14 mouse cellular contexts compared by ENCODE assay signal in genomic region chr7:126952646-126953045, GRCm38 (mm10). TPM values are rescaled to one million over a fixed set of nuclear protein-coding genes. Genes with fewer than 3 reads are reported as not detected.
DNase-seq lines count a peak whose midpoint lies in the region; ATAC-seq and TF ChIP-seq lines count a peak whose summit lies in the region.
"Had no signal": no experiment of that assay in that cellular context is flagged by ENCODE, and none has a peak within 500 bp of the region (broad histone marks: within the 10 kb centered on the region; RNA-seq: fewer than 3 reads in every experiment).

No protein-coding gene starts in this region.

- H3K36me3 ChIP-seq in hindbrain, embryonic 14.5 days (replicated peaks; ENCODE audit: control insufficient read depth, insufficient read depth), result peaks cover 37% of the 10 kb centered on the region
- H3K36me3 ChIP-seq in midbrain, embryonic 14.5 days (ENCODE audit: control insufficient read depth, insufficient read depth, low read length), result peaks cover 30% of the 10 kb centered on the region
- H3K36me3 ChIP-seq in liver, postnatal 0 days (replicated peaks; ENCODE audit: insufficient read depth, low read length), result no peaks in the 10 kb centered on the region
- H3K36me3 ChIP-seq: heart, embryonic 12.5 days; liver, embryonic 15.5 days had no signal

- peak overlapping the region; percentile 94 for H3K4me2 ChIP-seq in hindbrain, embryonic 14.5 days (replicated peaks)
- H3K4me2 ChIP-seq in midbrain, embryonic 14.5 days (ENCODE audit: low read length), result peak overlapping the region; percentile 98
- no peak overlapping the region for H3K4me2 ChIP-seq in liver, postnatal 0 days (ENCODE audit: low read depth, low read length)
- H3K4me2 ChIP-seq: heart, embryonic 12.5 days; liver, embryonic 15.5 days had no signal

- ATAC-seq in hindbrain, embryonic 14.5 days (ENCODE audit: low FRiP score), result no peak
- ATAC-seq in midbrain, embryonic 14.5 days (ENCODE audit: low FRiP score, low TSS enrichment), result no peak
- no peak for ATAC-seq in liver, postnatal 0 days
- ATAC-seq: inflammation-experienced regulatory T-cells, adult 6 months had no signal

- DNase-seq in cerebellum, postnatal 10 days, result peak; percentile 29 to 47
- DNase-seq in cerebellum, adult 8-10 months, result no peak
- peak; percentile 16 for DNase-seq in R1 (ENCODE audit: low read depth, low spot score)
- no peak for DNase-seq in hindbrain, embryonic 14.5 days (ENCODE audit: low spot score)
- no peak for DNase-seq in midbrain, embryonic 14.5 days
- DNase-seq in liver, postnatal 0 days, result no peak
- no peak for DNase-seq in kidney, adult 18-20 months
- DNase-seq in gastrocnemius, adult 18-20 months (ENCODE audit: low spot score), result no peak
- DNase-seq: adrenal gland, postnatal 36 days; gastrocnemius, adult 2 months had no signal

- no peaks in the 10 kb centered on the region for H3K27me3 ChIP-seq in hindbrain, embryonic 14.5 days (ENCODE audit: control insufficient read depth, insufficient read depth, low read length)
- no peaks in the 10 kb centered on the region for H3K27me3 ChIP-seq in midbrain, embryonic 14.5 days (ENCODE audit: control insufficient read depth, insufficient read depth, low read length)
- H3K27me3 ChIP-seq in liver, postnatal 0 days (ENCODE audit: insufficient read depth, low read length), result peaks cover 31% of the 10 kb centered on the region

- peaks cover 36% of the 10 kb centered on the region for H3K4me1 ChIP-seq in hindbrain, embryonic 14.5 days (replicated peaks; ENCODE audit: control insufficient read depth, insufficient read depth, low read length)
- peaks cover 29% of the 10 kb centered on the region for H3K4me1 ChIP-seq in midbrain, embryonic 14.5 days (ENCODE audit: control insufficient read depth, insufficient read depth, low read length)
- peaks cover 16% of the 10 kb centered on the region for H3K4me1 ChIP-seq in liver, postnatal 0 days (ENCODE audit: insufficient read depth)

- peak overlapping the region; percentile 56 for H3K4me3 ChIP-seq in hindbrain, embryonic 14.5 days (replicated peaks; ENCODE audit: low read length)
- peak overlapping the region; percentile 64 for H3K4me3 ChIP-seq in midbrain, embryonic 14.5 days (replicated peaks; ENCODE audit: low read depth, low read length)
- no peak overlapping the region for H3K4me3 ChIP-seq in liver, postnatal 0 days (ENCODE audit: low read depth, low read length)
- H3K4me3 ChIP-seq: gastrocnemius, adult 2 months; heart, embryonic 12.5 days; liver, embryonic 15.5 days had no signal

- TF ChIP-seq CTCF in liver, postnatal 0 days (IDR thresholded peaks at IDR 0.05; ENCODE audit: low read depth), result no peak

- H3K27ac ChIP-seq in hindbrain, embryonic 14.5 days, result no peak overlapping the region
- H3K27ac ChIP-seq in midbrain, embryonic 14.5 days (replicated peaks; ENCODE audit: low read depth, low read length), result no peak overlapping the region
- H3K27ac ChIP-seq in liver, postnatal 0 days (ENCODE audit: low read depth), result no peak overlapping the region
- H3K27ac ChIP-seq: gastrocnemius, adult 2 months; liver, embryonic 15.5 days had no signal

- H3K9ac ChIP-seq in hindbrain, embryonic 14.5 days, result peak overlapping the region; percentile 78
- H3K9ac ChIP-seq in midbrain, embryonic 14.5 days (replicated peaks; ENCODE audit: low read length), result peak overlapping the region; percentile 81
- H3K9ac ChIP-seq in liver, postnatal 0 days (replicated peaks), result no peak overlapping the region
- H3K9ac ChIP-seq: heart, embryonic 12.5 days; liver, embryonic 15.5 days had no signal

- WGBS in hindbrain, embryonic 14.5 days, result 1% methylated on average over 8 of the region's 8 CpGs
- WGBS in midbrain, embryonic 14.5 days, result 0% methylated on average over 8 of the region's 8 CpGs
- 3% methylated on average over 7 of the region's 8 CpGs for whole genome bisulfite sequencing in liver, postnatal 0 days (ENCODE audit: insufficient replicate concordance)

- H3K9me3 ChIP-seq in hindbrain, embryonic 14.5 days (ENCODE audit: control insufficient read depth, low read length), result no peaks in the 10 kb centered on the region
- no peaks in the 10 kb centered on the region for H3K9me3 ChIP-seq in midbrain, embryonic 14.5 days (ENCODE audit: control insufficient read depth, low read length)
- no peaks in the 10 kb centered on the region for H3K9me3 ChIP-seq in liver, postnatal 0 days (ENCODE audit: low read length)
- H3K9me3 ChIP-seq: heart, embryonic 12.5 days; liver, embryonic 15.5 days had no signal

- TF ChIP-seq EP300 in liver, postnatal 0 days (IDR thresholded peaks at IDR 0.05; ENCODE audit: low read depth), result no peak

RNA-seq across cellular contexts. Expression of gene Sez6l2, which starts 2.3 kb away (rescaled TPM):
- 68.9 and 70.1 TPM in 2 replicates for polyA plus RNA-seq in hindbrain, embryonic 14.5 days (2014; fragmentation: Nextera tagmentation; extraction: Ambion mirVana)
- 59.1 and 66.9 TPM in 2 replicates for polyA plus RNA-seq in midbrain, embryonic 14.5 days (2014; fragmentation: Nextera tagmentation; extraction: Ambion mirVana)
- 0.09 and 0.43 TPM in 2 replicates for polyA plus RNA-seq in liver, postnatal 0 days (2015; fragmentation: Nextera tagmentation; extraction: Ambion mirVana)
- total RNA-seq in gastrocnemius, adult 18-20 months (2021), result 1 to 10 TPM in 1 of 2 experiments, under 1 TPM in 1; 0.87 to 1.2 TPM

RNA-seq across cellular contexts. Expression of gene Asphd1, which starts 3.3 kb away (rescaled TPM):
- polyA plus RNA-seq in hindbrain, embryonic 14.5 days (2014; fragmentation: Nextera tagmentation; extraction: Ambion mirVana), result 8.0 and 10.9 TPM in 2 replicates
- 6.5 and 7.0 TPM in 2 replicates for polyA plus RNA-seq in midbrain, embryonic 14.5 days (2014; fragmentation: Nextera tagmentation; extraction: Ambion mirVana)
- polyA plus RNA-seq in liver, postnatal 0 days (2015; fragmentation: Nextera tagmentation; extraction: Ambion mirVana), result not detected in 2 replicates
- total RNA-seq in gastrocnemius, adult 18-20 months (2021), result not detected
- total RNA-seq: gastrocnemius, adult 2 months; megakaryocyte, adult 5-6 weeks had no signal
- polyA plus RNA-seq: heart, embryonic 12.5 days; liver, embryonic 15.5 days had no signal

RNA-seq across cellular contexts. Expression of gene Cdipt, which starts 23.1 kb away (rescaled TPM):
- polyA plus RNA-seq in hindbrain, embryonic 14.5 days (2014; fragmentation: Nextera tagmentation; extraction: Ambion mirVana), result 110 and 118 TPM in 2 replicates
- 101 and 106 TPM in 2 replicates for polyA plus RNA-seq in midbrain, embryonic 14.5 days (2014; fragmentation: Nextera tagmentation; extraction: Ambion mirVana)
- polyA plus RNA-seq in liver, postnatal 0 days (2015; fragmentation: Nextera tagmentation; extraction: Ambion mirVana), result 33.2 and 37.4 TPM in 2 replicates
- total RNA-seq in gastrocnemius, adult 18-20 months (2021), result 10 to 100 TPM; 30.7 to 31.5 TPM

RNA-seq across cellular contexts. Expression of gene Cdiptos, which starts 23.3 kb away (rescaled TPM):
- polyA plus RNA-seq in hindbrain, embryonic 14.5 days (2014; fragmentation: Nextera tagmentation; extraction: Ambion mirVana), result 0.98 and 1.0 TPM in 2 replicates
- 1.1 and 1.3 TPM in 2 replicates for polyA plus RNA-seq in midbrain, embryonic 14.5 days (2014; fragmentation: Nextera tagmentation; extraction: Ambion mirVana)
- polyA plus RNA-seq in liver, postnatal 0 days (2015; fragmentation: Nextera tagmentation; extraction: Ambion mirVana), result 0.68 and 1.0 TPM in 2 replicates
- under 1 TPM in 1 of 2 experiments, not detected in 1; 0.24 TPM for total RNA-seq in gastrocnemius, adult 18-20 months (2021)

RNA-seq across cellular contexts. Expression of gene Kctd13, which starts 24.0 kb away (rescaled TPM):
- 102 and 104 TPM in 2 replicates for polyA plus RNA-seq in hindbrain, embryonic 14.5 days (2014; fragmentation: Nextera tagmentation; extraction: Ambion mirVana)
- 98.6 and 106 TPM in 2 replicates for polyA plus RNA-seq in midbrain, embryonic 14.5 days (2014; fragmentation: Nextera tagmentation; extraction: Ambion mirVana)
- polyA plus RNA-seq in liver, postnatal 0 days (2015; fragmentation: Nextera tagmentation; extraction: Ambion mirVana), result 4.4 and 4.6 TPM in 2 replicates
- total RNA-seq in gastrocnemius, adult 18-20 months (2021), result 1 to 10 TPM; 2.6 to 2.7 TPM

Comparison
In these comparisons a context has a peak if more than half of its experiments do, and no peak if none do; other contexts are left out.
1. DNase-seq: peak in cerebellum, postnatal 10 days (2 of 2) and R1 (single experiment); none in cerebellum, adult 8-10 months (single experiment), hindbrain, embryonic 14.5 days (single experiment), midbrain, embryonic 14.5 days (single experiment), liver, postnatal 0 days (single experiment), kidney, adult 18-20 months (single experiment) and gastrocnemius, adult 18-20 months (single experiment).
2. RNA of gene Sez6l2, which starts 2.3 kb away (polyA plus RNA-seq): 68.9 to 70.1 TPM in hindbrain, embryonic 14.5 days and 59.1 to 66.9 TPM in midbrain, embryonic 14.5 days; 0.09 to 0.43 TPM in liver, postnatal 0 days; every median in the first group is over 10 times any median in the second.